Mouse (Mus musculus): Measurements from ENCODE around the gene Adcy3.

GRCm38 (mm10) chr12:4143179-4143578 is 10.3 kb downstream of the Adcy3 start:
- no peak for TF ChIP-seq POLR2A (IDR thresholded peaks at IDR 0.05; ENCODE audit: insufficient read depth, low read depth, low read length)
- 0 out of 2 replicates have a peak, but pooled peaks have one; percentile 9 for TF ChIP-seq CTCF (IDR thresholded peaks at IDR 0.05)
- TF ChIP-seq EP300 (IDR thresholded peaks at IDR 0.05; ENCODE audit: insufficient read depth, low read depth, low read length) = no peak

All from heart, adult 2 months (tissue).